Mouse (Mus musculus) erythroblast, adult 5-6 weeks (primary cell): ENCODE results near the gene Kmt2d. TPM values are rescaled to one million over a fixed set of nuclear protein-coding genes. Genes with fewer than 3 reads are reported as not detected.
"Not testable (repeated sequence)": the region's sequence is repeated elsewhere in the genome, so short reads cannot be mapped to it uniquely, and the experiment has no call there.

Experiments
- ATAC-seq: replicated peaks from 2 replicates; pipeline ENCODE4 v1.8.0; 2016; ENCODE audit warnings: moderate number of reproducible peaks, mild to moderate bottlenecking, moderate TSS enrichment, inconsistent platforms; ENCODE audit not compliant: poor library complexity, low FRiP score, severe bottlenecking
- total RNA-seq, 2 experiments: library from RNA; stranded (forward) in 1 of 2; stranded (reverse) in 1 of 2; fragments of 150-400 nt in 1 of 2; fragments of 200-764, 138-1000 nt in 1 of 2; gene quantifications; 2 replicates each; pipeline versions ENCODE4 v1.2.3 to v1.2.4; 2015 to 2017; ENCODE audit warnings: low replicate concordance in 2 of 2

Kmt2d gene
- total RNA-seq, 2 experiments from 2014 or later = 28.1 to 31.8 TPM

- ATAC-seq = no peak
Observed at GRCm38 (mm10) chr15:98835291-98835690, 35.7 kb downstream of the Kmt2d start.

DNA sequence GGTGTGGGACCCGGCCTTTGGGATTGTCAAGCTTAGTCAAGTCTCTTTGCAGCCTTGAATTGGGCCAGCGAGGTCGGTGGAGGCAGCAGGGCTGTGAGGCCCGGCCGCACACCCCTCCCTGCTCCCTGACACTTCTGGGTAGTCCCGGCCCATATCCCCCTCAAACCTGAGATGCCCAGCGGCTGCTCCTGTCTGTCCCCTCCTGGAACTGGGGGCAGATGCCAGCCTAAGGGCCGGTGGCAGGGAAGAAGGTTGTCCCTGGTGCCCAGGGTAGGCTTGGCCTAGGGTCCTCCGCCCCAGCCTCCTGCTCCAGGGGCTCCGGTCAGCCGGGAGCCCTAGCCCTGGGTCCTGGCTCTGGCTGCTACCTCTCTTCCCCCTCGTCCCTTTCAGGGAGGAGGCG lies 36.9 kb downstream of the Kmt2d start:
- no peak for ATAC-seq

GRCm38 (mm10) chr15:98833281-98833680 lies 37.7 kb downstream of the Kmt2d start:
- no peak for ATAC-seq

DNA sequence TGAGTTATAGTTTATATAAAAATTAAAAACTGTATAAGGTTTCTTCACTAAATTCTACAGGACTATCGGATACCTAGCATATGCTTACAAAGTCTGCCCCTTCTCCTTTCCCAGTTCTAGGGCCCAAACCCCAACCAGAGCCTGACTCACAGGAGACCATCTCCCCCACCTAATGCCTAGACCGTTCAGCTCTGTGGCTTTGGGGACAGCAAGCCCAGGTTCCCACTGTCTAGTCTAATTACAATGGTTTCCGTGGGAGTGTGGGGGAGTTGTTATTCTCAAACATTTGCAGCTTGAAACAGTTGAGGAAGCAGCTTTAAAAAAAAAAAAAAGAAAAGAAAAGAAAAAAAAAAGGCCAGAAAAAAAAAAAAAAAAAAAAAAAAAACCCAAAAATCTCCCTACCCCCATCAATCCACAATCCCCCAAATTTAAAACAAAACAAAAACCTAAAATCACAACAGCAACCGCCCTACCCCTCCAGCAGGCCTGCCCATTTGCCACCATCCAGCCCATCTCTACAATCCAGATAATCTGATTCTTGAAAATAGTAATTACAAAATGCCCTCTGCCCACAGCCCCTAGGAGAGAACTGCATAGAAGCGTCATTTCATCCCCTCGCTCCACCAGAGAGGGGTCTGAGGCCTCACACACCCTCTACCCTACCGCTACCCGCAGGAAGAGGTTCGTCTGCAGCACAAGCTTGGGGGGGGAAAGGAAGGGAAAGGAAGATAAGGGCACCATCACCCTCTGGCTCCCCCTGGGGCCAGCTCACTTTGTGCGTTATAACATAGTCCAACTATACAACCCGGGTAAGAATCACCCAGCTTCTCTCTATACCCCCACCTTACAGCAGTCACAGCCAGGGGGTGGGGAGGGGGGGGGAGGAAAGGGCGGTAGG lies 38.6 kb downstream of the Kmt2d start:
- no peak for ATAC-seq

GRCm38 (mm10) chr15:98831684-98832035 lies 39.3 kb downstream of the Kmt2d start:
- peak; percentile 15; the same call in 1 of the 2 replicates for ATAC-seq

DNA sequence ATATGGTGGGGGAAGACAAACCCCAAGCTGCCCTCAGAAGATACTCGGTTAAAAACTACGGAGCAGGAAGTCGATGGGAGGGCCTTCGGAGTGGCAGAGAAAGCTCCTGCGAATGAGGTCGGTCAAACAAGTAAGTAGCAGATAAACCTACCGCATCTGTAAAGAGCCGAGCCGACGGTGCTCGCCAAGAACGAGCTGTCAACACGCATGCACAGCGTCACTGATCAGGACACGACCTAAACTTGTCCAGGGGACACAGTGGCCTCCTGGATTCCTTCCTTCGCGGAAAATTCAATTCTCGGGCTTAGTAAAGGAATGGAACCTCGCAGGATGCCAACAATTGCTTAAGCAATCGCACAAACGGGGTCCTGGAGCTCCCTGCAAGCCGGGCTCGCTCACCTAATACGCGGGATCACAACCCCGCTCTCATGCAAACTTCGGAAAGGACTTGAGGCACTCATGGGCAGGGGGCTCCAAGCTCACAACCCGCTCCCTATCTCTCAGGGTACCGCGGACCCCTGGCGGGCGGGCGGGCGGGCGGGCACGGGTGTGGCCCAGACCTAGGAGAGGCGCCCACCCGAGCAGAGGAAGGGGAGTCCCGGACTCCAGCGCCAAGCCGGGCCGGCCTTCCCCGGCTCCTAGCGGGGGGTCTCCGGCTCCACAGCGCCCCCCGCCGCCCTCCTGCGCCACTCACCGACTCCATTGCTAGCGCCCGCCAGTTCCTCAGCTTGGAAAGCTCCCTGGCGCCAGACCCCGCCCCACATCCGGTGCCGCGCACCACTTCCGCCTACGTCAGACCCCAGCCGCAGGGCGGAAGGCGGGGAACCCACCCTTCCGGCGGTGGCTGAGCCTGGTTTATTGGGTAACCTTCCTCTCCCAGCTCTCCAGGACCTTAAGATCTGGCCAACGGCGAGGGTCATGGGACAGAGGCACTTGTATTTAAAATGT lies 40.0 kb downstream of the Kmt2d start, which contains the start of gene Prkag1:
Prkag1 (minus strand) TSS at position 786 of the 948 bp plus-strand sequence.
- peak; percentile 90 for ATAC-seq

GRCm38 (mm10) chr15:98827611-98828011 lies 43.4 kb downstream of the Kmt2d start:
- ATAC-seq = 0 out of 2 replicates have a peak, but pooled peaks have one; percentile 10

GRCm38 (mm10) chr15:98823434-98823833 lies 47.6 kb downstream of the Kmt2d start:
- no peak for ATAC-seq

DNA sequence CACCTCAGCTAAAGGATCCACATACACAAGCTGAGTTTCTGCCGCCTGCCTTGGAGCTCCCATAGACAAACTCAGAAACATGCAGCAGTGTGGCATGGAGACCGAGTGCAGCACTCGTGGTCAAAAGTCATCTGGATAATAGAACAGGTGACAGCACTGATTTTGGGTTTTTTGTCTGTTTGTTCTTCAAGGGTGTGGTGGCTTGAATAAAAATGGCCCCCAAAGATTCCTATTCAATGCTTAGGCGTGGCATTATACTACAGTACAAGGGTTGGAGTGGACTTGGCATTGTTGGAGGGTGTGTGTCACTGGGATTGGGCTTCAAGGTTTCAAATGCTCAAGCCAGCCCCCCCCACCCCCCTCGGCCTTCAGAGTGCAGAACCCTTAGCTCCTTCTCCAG lies 48.9 kb downstream of the Kmt2d start:
- no peak for ATAC-seq

- peak; percentile 81 for ATAC-seq
Observed at GRCm38 (mm10) chr15:98821403-98821802, 49.6 kb downstream of the Kmt2d start.

GRCm38 (mm10) chr15:98820937-98821336 lies 50.1 kb downstream of the Kmt2d start:
- no peak for ATAC-seq

DNA sequence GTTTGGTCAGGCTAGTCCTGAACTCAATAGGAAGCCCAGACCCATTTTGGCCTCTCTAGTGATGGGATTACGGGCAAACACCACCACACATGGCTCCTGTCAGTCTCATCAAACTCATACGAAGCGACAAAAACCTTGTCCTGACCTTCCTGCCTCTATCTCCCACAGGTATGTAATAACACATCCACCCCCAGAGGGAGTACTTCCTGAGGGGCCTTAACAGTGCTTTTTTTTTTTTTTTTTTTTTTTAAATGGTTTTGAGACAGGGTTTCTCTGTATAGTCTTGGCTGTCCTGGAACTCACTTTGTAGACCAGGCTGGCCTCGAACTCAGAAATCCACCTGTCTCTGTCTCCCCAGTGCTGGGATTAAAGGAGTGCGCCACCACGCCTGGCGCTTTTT lies 52.8 kb downstream of the Kmt2d start:
- no peak for ATAC-seq

- ATAC-seq = 0 out of 2 replicates have a peak, but pooled peaks have one; percentile 7
Observed at GRCm38 (mm10) chr15:98812741-98813424, 58.1 kb downstream of the Kmt2d start.

GRCm38 (mm10) chr15:98810212-98810611 lies 60.8 kb downstream of the Kmt2d start:
- not testable (repeated sequence) for ATAC-seq

GRCm38 (mm10) chr15:98809390-98809789 lies 61.6 kb downstream of the Kmt2d start, which contains the start of gene Ddn:
Gene Ddn, minus strand, starts transcription at chr15:98809490.
- ATAC-seq = no peak

GRCm38 (mm10) chr15:98808651-98809134 lies 62.3 kb downstream of the Kmt2d start:
- no peak for ATAC-seq

- no peak for ATAC-seq
Observed at GRCm38 (mm10) chr15:98807895-98808650, 62.9 kb downstream of the Kmt2d start.

DNA sequence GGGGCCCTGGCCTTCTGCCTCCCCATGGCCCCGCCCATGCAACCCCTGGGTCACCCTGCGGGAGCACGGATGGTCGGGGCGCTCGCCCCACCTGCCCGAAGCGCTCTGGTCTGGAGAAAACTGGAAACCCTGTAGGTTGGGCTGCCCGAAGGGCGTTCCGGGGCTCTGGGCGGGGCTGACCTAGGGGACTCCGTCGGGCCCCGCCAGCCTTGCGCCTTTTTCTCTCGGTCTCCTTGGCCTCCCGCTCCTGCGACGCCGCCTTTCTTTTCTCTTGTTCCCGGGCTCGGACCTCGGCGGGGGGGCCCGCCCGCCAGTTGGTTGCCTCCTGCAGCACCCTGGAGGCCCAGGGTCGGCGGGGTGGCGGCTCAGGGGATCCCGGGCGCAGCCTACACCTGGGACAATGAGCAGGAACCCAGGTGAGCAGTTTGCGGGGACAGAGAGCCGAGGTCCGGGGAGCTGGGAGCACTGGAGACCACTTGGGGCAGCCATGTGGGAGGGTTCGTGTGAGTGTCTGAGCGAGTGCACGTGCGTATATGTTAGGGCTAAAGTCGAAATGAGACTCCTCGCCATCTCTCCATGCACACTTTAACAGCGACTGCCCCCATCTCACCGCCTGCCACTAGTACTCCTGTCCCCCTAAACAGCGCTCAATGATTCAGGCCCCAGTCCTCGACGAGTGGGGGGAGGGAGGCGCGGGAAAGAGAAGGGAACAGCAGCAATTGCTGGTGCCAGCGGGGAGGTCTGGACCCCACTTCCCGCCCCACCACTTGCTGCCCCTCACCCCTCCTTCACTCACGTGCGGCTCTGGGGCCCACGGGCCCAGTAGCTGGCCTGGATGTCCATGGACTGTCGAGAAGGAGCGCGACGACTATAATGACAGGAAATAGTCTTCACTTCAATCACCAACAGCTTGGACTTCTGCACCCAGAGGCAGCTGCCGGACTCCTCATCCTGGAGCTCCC lies 63.9 kb downstream of the Kmt2d start:
- no peak for ATAC-seq
